Mouse (Mus musculus): ENCODE results near the gene Akain1.

GRCm38 (mm10) chr17:69397163-69397562, 42.0 kb upstream of the Akain1 start:
- no peak for TF ChIP-seq CTCF (IDR thresholded peaks at IDR 0.05; ENCODE audit: control insufficient read depth, insufficient read depth, insufficient read length)
- TF ChIP-seq MAX (IDR thresholded peaks at IDR 0.05) = no peak
- no peak for TF ChIP-seq CEBPB (IDR thresholded peaks at IDR 0.05; ENCODE audit: low read depth)
- TF ChIP-seq USF1 (IDR thresholded peaks at IDR 0.05; ENCODE audit: low read depth) = no peak
- no peak for TF ChIP-seq FOSL1 (IDR thresholded peaks at IDR 0.05; ENCODE audit: insufficient read depth, low read length, poor library complexity, severe bottlenecking)
- TF ChIP-seq MYOD1 (IDR thresholded peaks at IDR 0.05; ENCODE audit: control insufficient read depth, insufficient read length, low read depth) = no peak
- no peak for TF ChIP-seq MYOG (IDR thresholded peaks at IDR 0.05; ENCODE audit: control insufficient read depth, extremely low read depth, insufficient read length)

Measured in C2C12 (cell line).